Mouse (Mus musculus): ENCODE results near the gene Gm49416.

- TF ChIP-seq POLR2A (IDR thresholded peaks at IDR 0.05; ENCODE audit: insufficient read depth, low read depth, low read length) (no peak), CTCF (IDR thresholded peaks at IDR 0.05) (no peak)
These were observed 9.8 kb downstream of the Gm49416 start for GRCm38 (mm10) chr19:8898576-8898975.
